Mouse (Mus musculus) urinary bladder, postnatal 4 days (tissue): ENCODE data around the gene March10.

Source experiments
- DNase-seq, 2 experiments: peaks; one replicate each; pipeline ENCODE4 v3.0.0; 2021 to 2022; ENCODE audit warnings: low spot score in 2 of 2

March10 gene

GRCm38 (mm10) chr11:105466756-105467155, 10.2 kb upstream of the March10 start:
- no peak for DNase-seq

DNA sequence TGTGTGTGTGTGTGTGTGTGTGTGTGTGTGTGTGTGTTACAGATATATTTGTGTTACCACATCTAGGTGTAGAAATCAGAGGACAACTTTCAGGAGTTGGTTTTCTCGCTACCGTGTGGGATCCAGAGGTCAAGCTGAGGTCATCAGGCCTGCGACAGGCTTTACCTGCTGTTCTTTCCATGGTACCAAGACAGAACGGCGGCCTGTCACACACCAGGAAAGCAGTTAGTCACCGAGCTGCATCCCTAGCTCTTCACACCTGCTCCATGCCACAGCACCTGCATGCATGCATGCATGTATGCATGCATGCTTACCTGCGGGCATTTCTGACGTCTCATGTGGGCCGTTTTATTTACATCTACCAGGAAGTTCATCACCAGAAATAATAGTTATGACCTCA, 9.0 kb upstream of the March10 start:
- no peak for DNase-seq

DNA sequence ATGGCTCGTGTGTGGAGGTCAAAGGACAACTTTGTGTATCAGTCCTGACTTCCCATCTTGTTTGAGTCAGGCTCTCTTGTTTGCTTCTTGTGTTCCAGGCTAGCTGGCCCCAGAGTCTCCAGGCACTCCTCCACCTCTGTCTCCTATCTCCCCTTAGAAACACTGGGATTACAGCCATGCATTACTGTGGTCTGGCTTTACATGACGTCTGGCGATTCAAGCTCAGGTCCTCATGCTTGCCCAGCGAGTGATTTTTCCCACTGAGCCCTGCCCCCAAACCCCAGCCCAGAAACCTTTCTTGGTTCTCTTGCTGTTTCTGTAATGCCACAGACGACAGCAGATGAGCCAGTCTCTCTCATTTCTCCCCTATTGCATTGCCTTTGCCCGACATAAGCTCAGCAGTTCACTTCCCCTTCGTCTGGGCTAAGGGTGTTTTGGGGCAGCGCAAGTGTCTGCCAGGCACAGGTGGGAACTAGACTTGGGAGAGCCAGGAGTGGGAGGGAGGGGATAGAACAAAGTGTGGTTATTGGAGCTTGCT, 8.0 kb upstream of the March10 start:
- no peak for DNase-seq

DNA sequence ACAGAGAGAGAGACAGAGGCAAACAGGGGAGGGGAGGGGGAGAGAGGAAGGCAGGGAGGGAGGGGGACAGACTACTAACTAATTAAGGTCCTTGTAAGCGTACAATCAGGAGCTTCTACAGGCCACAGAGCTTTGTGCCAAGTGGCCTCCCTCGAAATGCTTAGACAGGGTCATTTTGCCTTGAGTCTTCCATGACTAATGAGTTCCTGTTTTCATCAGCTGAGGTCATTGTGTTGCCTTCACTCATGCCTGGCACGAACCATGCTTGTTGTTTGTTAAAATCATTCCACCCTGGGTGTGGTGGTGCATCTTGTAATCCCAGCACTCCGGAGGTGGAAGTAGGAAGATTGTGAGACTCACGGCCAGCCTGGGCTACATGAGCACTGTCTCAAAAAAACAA, 3.4 kb upstream of the March10 start:
- no peak for DNase-seq

DNA sequence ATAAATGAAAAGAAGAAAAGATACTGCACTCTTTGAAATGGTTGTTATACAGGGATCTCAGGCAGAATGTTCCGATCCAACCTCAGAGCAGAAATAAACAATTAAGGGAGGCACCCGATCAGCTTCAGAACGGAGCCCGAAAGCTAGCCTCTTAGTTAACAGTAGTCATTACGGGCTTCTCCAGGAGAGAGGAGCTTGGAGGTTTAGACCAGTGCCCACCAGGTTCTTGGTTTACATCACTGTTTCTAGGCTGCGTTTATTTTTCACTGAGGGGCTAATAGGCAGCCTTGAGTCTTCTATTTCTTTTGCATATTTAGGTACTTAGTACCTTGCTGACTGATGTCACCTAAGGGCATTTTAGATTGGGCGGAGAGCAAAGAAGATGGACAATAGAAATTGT, 506 bp upstream of the March10 start:
- DNase-seq: no peak

DNA sequence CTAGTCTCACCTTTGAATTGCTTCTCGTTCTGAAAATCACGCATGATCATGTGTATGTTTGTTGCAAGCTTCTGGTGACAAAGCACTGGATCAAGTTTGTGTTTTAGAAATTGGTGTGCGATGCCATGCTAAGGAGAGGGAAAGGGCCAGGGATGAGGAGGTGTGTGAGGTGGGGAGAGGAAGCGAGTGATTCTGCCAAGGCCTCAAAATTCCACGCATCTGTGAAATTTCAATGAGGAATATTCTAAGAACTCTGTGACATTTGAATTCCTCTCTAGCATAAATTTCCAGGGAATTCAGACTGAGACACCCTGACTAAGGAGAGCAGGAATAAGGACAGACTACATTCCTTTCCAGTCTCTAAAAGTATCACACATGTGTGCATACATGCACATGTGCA, 1.4 kb downstream of the March10 start:
- no peak for DNase-seq

DNA sequence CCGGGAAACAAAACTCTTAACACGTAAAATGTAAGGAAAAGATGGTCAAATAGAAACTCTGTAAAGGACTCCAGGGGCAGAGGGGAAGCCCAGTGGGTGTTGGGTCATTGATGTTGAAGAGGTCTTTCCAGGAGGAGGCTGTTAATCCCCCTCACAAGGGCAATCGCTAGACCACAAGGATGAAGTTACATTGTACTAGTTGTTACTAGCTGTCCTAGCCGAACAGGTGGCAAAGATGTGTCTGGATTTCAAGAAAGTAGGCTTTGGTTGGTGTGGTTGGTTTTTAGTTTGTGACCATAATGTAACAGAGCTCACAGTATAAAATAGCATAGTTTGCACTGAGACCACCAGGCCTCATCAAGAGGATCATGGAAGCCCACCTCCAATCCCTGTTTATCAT, 3.5 kb downstream of the March10 start:
- no peak for DNase-seq

- DNase-seq: no peak
These were observed 4.0 kb downstream of the March10 start for GRCm38 (mm10) chr11:105452504-105452903.

DNA sequence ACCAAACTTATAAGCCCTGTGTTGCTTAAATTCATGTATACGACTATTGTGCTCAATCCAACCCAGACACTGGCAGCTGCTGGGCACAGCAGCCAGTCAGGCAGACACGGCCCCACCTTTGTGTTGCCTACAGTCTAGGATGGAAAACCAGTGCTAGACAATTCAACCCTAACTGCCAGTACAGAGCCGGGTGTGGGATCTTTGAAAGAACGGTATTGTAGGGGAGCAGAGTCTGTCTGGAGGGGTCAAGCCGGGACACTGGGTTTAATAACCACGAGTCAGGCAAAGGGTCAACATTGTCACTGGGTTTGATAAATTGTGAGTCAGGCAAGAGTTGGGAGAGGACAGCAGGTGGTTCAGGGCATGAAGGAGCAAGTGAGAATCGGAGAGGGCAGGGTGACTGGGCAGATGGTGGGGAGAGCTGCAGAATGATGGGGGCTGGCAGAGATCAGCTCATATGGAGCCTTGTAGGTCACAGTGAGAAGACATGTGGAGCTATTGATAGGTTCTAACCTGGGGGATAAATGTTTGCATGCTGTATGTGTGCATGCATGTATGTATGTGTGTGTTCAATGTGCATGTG, 4.9 kb downstream of the March10 start:
- no peak for DNase-seq

DNA sequence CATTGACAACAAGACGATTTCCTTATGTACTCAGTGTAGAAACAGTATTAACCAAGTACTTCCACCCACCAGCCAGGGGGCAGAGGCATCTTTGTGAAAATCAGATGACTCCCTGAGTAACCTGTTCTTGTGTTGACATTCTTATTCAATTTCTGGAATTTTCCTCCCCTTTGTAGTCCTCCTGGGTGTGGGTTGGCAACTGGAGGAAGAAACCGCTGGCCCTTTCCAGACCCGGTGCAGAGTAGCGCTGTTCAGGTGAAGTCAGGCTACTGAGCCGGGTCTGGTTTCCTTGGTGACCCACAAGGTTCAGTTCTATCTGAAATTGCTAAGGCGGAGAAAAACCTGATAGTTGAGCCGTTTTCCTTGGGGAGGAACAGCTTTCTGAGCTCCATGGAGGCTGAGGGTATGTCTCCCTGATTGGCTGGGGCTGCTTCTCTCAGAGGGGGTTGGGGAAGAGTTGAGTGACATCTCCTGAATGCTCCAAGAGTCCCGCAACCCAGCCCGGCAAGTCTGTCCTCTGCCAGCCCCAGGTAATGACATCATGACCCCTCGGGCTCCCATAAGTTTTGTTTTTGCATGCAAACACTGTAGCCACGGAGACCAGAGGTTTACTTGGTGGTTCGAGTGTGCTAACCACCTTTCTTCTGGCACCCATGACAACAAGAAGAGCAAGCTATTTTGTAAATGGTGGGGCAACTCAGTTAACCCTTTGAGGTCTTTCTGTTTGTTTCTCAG, 6.8 kb downstream of the March10 start:
- DNase-seq: no peak

DNA sequence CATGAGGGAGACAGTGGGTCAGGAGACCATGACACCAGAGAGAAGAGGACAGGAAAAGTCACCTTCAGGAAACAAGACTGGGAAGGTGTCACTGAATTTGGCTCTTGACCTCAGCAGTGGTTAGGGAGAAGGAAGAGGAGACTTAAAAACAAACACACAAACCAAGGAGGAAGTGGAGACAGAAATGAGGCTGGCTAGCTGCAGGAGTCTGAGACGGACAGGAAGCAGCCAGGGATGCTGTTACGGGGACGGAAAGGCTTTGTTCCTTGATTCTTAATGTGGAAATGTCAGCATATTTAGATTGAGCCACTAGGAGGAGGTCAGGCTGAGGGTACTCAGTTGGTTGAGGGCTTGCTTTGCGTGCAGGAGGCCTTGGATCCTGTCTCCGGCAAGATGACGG, 8.9 kb downstream of the March10 start:
- no peak for DNase-seq

DNA sequence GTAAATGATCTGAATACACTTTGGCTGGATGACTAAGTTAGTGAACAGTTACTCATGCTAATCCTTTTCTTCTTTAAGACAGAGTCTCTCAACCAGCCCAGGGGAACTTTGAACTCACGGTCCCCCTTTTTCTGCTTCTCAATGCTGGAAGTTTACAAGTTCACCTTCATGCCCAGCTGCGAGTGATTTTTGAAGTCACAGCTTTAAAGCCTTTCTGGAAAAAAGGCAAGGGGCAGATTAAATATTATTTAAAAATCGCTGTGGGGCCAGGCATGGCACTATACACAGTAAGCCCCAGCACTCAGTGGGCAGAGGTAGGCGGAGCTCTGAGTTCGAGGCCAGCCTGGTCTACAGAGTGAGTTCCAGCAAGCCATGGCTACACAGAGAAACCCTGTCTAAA, 10.3 kb downstream of the March10 start:
- DNase-seq: no peak

DNA sequence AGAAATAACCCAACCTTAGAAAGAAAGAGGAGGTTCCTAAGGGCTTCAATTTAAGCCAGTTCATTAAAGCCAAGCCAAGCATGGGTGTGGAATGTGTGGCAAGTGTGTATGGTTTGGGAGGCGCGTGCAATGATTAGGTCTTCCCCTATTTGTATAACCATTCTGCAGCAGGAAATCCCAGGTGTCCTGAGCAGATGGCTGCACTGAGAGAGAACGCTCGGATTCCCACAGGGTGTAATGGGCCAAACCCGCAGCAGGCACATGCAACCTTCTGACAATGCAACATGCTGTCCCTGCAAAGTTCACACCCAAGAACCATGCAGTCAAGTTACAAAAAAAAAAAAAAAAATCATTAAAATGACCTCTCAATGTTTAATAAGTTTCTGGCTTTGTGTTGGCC, 10.8 kb downstream of the March10 start:
- DNase-seq: no peak

DNA sequence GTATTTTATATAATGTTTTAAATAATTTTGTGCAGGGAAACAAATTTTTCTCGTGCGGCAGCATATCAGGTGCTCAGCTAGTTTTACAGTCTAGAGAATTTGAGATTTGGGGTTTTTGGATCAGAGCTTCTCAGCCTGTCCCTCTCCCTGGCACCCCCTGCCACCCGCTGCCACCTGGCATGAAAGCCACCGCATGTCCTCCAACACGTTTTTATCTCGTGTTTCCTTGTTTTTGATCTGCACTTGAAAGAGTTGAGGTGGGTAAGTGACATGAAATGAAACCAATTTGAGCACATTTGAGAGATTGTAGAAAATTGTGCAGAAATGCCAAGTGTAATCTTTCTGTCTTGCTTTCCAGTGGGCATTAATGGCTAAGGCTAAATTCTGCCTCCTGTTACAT, 11.6 kb downstream of the March10 start:
- DNase-seq: no peak

DNA sequence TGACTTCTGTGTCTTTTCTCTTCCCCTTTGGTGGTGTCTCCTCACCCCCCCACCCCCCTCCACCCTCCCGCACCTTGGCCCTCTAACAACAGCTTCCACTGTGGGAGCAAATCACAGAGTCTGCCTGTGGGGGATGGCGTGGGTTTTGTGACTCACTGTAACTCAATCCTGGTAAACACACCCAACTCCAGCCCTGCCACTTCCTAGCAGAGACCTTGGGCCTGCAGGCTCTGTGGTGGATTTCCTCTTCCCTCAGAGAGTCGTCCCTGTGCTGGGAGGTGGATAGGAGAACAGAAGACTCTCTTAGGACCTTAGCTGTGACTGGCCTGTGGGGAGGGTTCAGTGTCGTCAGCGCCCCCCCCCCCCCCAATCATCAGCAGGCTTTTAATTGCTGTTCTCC, 13.0 kb downstream of the March10 start:
- DNase-seq: no peak

- no peak for DNase-seq
These were observed 16.7 kb downstream of the March10 start for GRCm38 (mm10) chr11:105439796-105440195.

DNA sequence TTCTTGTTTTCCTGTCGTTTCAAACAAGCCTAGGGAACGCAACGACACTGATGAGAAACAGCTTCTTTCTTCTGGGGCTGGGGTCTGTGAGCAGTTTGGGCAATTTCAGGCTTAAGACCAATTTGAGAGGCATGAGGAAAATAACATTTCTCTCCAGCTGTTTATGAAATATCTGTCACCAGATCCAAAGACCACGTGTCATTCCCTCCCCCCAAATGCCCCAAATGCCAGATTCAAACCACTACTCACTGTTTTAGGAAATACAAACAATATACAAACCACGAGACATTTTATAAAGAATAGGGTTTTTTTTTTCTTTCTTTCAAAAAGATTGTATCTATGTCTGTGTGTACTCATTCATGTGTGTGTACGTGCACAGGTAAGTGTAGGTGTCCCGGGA, 17.6 kb downstream of the March10 start:
- DNase-seq: no peak

DNA sequence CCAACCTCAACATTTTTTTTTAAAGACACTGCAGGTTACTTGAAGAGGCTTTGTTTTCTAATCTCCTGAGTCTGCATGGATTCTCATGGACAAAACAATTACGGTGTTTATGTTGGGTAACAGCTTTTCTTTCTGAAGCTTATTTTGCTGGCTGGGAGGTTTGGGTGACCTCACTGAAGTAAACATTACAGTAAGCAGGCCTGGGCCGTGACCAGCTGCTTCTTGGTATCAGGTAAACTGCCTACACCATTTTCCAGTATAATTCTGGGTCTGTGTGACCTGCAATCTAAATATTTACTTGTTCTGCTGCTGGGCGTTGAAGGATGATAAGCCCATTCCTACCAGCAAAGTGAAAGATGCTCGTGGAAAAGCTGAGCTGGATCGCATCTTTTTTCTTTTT, 30.1 kb downstream of the March10 start:
- DNase-seq: no peak

GRCm38 (mm10) chr11:105424643-105425042, 31.9 kb downstream of the March10 start:
- DNase-seq: no peak

- no peak for DNase-seq
These were observed 35.7 kb downstream of the March10 start for GRCm38 (mm10) chr11:105420671-105421450.

DNA sequence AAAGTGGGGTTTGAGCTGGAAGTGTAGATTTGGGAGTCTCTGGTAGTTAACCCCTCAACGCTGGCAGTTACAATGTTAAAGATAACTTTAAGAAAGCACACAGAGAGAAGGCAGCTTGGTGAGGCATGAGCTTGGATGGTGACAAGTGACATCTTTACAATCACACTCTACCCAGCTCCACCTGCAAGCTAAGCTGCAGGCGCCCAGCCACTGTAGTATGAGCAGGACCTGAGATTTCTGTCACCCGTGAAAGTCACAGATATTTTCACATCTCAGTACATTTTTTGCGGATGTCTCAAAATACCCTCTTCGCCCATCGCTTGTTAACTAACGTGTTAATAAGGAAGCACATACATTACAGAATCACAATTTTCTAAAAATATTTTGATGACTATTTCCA, 36.6 kb downstream of the March10 start:
- no peak for DNase-seq

GRCm38 (mm10) chr11:105414009-105414408, 42.5 kb downstream of the March10 start:
- no peak for DNase-seq

DNA sequence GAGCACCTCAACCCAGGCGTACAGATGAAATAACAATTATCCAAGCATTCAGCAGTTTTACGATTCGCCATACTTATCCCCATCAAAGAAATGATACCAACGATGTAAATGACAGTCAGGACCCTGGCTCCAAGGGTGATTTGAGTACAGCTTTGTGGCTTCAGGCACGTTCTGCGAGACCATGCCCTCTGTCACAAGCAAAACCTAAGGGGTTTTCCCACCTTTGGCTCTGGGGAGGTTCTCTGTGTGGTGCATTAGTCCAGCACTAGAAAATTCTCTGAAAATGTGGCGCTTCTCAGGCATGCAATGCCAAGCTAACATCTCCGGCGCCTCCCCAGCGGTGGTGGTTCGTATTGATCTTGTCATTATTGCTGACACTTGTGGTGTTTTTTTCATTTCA, 47.1 kb downstream of the March10 start:
- no peak for DNase-seq
